Mouse (Mus musculus): ENCODE measurements at regions not wholly inside any gene's neighbourhood (a gene's known extent, or its start where the extent isn't known, plus 50 kb on each side); places are given as distances from the start of the nearest gene placed in this dataset.

DNA sequence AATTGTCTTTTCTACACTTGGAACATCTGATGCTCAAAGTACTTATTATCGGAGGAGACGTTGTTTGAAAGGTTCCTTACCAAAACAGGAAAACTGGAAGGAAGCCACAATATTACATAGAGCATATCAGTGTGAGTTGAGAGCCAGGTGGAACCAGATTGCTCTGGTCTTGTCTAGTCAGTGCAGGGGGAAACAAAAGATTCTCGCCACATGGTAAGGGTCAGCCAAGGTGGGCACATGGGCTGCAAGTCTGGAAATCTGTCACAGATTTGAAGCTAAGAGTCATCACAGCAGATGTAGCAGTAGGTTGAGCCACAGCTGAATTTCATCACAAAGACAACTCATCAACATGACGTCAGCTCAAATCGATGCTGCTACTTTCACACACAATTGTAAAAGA lies 681.8 kb downstream of the Stpg2 start:
- no peak for ATAC-seq (ENCODE audit: low TSS enrichment)

DNA sequence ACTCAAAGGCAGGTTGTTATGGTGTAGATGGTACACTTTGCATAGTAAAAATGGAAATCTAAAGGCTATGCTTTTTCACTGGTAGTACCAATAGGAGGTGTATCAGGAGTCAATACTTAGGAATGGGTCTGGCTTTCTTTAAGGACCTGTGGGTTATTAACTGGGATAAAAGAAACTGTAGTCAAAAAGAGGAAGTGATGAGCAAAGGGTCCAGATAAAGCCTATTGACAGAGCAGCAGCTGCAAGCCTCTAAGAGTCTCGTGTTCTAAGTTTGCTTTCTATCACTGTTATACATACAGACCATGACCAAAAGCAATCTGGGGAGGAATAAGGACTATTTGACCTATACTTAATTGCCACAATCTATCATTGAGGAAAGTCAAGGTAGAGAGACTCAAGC lies 683.0 kb downstream of the Stpg2 start:
- ATAC-seq (ENCODE audit: low TSS enrichment) = no peak

GRCm38 (mm10) chr3:139890186-139890585 lies 684.7 kb downstream of the Stpg2 start:
- no peak for ATAC-seq (ENCODE audit: low TSS enrichment)

DNA sequence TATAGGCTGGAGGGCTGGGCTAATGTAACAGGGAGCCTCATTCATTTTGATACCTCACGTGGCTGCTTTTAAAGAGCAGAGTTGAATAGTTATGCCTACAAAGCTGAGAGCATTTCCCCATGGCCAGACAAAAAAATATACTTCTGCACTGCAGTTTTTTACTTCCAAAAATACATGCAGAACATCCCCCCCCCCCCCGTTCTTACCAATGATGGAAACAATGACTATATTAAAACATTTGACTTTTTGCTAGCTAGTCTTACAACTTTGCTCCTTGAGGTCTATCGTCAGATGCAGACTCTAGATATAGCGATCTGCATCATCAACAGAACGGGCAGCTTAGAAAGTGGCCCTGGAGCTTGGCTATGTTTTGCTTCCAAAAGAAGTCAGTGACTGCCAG lies 692.4 kb downstream of the Stpg2 start:
- no peak for ATAC-seq (ENCODE audit: low TSS enrichment)

DNA sequence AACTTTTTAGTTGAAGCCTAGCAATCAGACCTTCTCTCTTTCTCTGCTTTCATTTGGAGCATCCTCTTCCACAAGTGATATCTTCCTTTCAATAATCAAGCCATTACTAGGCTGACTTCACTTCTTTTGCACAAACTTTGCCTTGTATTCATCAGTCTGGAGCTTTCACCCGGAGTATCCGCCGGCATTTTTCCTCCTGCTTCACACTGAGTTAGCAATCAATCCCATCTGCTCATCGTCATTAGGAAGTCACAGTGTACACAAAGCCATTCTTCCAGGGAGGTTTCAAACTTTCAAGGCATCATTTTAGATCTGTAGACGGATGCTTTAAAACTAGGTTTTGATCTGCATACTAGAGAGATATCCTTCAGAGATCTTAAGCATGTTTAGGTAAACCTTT lies 693.7 kb downstream of the Stpg2 start:
- ATAC-seq (ENCODE audit: low TSS enrichment) = no peak; the same call in 1 of the 2 replicates

DNA sequence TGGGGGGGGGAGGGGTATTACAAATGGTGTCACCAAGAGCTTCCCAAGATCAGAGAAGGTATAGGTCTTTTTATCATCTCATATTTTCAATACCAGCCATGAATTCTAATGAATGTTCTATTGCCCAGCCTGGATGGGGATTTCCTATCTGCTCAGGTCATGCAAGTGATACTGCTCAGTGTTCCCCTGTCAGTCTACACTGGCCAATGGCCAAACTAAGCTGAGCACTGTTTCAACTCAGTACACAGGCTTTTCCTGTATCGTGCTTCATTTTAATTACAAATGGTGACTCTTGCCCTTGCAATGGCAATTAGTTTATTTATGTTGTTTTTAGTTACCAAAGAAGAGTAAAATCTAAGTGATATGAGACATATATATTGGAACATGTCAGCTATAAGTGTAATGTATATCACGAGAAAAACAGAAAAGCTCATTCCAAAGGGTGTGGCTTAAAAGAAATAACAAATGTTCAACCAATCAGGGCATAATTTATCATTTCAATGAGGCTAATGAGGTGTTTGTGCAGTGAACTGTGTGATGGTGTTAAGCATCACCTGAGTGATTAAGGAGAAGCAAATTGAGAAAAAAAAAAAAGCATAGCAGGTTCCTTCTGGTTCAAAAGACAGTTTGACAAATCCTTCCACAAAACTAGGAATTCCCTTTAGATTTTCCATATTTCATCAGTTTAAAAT lies 708.3 kb downstream of the Stpg2 start:
- ATAC-seq (ENCODE audit: low TSS enrichment) = no peak

GRCm38 (mm10) chr3:139922267-139922666 lies 716.8 kb downstream of the Stpg2 start:
- no peak for ATAC-seq (ENCODE audit: low TSS enrichment)

DNA sequence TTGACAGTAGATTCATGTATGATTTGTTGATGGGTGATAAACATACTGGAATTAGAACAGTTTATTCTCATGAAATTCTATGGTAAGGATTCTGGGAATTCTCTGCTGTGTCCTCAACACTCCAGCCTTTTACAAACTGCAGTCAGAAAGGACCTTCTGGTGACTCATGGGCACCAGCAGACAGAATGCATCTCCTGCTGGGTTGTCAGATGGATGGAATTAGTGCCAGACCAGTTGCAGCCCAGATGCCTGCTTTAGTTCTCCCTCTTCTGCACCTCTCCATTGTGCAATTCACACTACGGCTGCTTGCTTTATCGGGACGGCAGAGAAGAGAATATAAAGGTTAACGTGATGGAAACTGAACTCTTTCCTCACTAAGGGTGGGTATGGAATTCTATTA lies 727.5 kb downstream of the Stpg2 start:
- ATAC-seq (ENCODE audit: low TSS enrichment) = peak; percentile 34; the same call in 1 of the 2 replicates

DNA sequence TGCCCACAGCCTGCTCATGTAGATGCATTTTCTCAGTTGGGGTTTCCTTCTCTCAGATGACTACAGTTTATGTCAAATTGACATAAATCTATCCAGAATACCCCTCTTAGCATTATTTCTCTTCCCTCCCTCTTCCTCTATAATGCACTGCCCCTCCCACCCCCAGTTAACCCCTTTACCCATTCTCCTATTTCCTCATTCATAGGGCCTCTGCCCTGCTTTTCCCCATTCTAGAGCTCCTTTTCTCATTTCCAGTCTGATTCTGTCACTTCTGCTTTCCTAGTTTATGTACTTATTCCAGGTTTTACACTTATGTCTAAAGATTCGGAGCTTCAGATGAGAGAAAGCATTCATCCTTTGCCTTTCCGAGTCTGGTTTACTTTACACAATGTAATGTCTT lies 740.7 kb downstream of the Stpg2 start:
- ATAC-seq (ENCODE audit: low TSS enrichment) = no peak

DNA sequence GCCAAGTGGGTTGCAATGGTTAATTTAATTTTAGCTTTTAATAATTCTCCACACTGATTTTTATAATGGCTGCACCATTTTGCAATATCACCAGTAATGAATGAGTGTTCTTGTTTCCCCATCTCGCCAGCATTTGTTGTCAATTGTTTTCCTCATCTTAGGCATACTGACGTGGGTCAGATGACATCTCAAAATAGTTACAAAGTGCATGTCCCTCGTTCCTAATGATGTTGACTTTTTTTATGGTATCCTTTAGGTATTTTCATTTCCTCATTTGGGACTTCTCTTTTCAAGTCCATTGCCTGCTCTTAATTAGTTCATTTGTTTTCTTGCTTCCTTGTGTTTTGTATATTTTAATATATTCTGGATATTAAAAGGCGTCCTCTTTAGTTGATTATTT lies 741.8 kb downstream of the Stpg2 start:
- no peak for ATAC-seq (ENCODE audit: low TSS enrichment)

DNA sequence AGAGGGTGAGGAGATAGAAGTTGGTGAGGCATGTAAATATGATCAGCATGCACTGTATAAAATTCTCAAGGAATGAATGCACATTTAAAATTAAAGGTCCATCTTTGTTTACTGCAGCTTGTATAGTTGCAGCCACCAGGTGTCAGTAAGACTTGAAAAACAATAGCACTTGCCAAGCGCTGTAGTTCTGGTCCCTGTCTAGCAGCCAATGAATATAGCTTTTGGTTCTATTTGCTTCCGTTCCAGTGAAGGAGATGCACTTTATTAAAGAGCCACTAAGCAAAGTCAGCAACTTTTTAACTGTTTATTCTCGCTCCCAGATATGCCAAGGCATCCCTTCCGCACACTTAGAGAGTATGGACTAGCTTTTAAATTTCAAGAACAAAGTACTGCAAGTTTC lies 743.6 kb downstream of the Stpg2 start:
- ATAC-seq (ENCODE audit: low TSS enrichment) = no peak

DNA sequence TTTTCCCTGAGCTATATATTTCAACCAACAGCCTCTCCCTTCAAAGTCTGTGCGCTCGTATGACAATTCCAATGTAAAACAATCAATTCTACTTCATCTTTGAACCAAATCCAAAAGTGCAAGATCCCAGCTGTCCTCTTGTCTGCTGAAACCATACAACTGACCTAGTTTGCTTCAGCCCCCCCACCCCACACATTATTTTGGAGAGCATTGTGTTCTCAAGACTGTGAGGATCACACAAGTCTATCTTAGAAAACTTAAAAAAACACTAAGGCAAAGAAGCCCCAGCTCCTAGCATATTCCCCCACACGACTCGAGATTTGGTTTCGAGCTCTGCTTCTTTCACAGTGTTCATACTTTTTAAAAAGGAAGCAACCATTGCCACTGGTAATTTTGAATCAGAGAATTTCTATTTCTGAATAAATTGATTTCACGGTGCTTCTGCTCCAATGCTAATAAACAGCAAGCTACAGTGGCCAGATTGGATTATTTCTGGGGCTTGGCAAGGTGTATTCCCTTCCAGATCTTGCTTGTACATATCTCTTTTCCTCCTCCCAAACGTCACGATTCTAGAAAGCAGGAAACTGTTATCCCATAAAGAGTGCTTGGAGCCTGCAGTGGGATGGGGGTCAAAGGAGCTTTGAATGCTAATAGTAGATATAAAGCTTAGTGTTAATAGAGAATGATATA lies 744.7 kb downstream of the Stpg2 start:
- peak; percentile 62; the same call in 1 of the 2 replicates for ATAC-seq (ENCODE audit: low TSS enrichment)

DNA sequence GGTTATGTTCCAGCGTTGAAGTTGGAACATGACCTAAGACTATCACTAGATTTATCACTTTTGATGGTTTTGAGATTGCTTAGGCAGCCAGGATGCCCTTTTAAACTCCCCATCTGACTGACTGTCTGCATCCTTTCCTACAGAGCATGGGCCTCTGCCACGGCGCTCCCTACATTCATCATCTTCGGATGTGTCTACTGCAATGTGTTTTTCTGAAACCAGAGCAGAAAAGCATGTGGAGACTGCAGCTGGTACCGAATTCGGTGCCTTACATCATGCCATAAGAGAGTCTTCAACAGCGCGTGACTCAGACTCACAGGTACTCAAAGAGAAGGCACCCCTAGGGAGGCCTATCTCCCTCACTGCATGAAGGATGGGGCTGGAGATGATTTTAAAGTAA lies 746.0 kb downstream of the Stpg2 start:
- no peak for ATAC-seq (ENCODE audit: low TSS enrichment)

DNA sequence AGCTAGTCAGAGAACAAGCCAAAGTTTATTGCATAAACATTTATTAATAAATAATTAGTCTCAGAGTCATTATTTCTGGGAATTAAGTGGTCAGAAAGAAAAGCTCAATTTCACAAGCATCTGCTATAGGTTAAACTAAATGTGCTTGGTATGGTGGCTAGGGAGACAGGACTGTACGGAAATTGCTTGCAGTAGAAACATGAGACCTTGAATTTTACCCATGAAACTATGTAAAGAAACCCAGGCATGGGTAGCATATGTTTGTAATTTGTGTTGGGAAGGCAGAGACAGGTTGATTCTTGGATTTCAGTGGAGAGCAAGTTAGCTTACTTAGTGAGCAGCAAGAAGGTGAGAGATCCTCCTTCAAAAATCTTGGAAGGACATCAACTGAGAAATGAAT lies 772.7 kb downstream of the Stpg2 start:
- ATAC-seq (ENCODE audit: low TSS enrichment) = no peak

DNA sequence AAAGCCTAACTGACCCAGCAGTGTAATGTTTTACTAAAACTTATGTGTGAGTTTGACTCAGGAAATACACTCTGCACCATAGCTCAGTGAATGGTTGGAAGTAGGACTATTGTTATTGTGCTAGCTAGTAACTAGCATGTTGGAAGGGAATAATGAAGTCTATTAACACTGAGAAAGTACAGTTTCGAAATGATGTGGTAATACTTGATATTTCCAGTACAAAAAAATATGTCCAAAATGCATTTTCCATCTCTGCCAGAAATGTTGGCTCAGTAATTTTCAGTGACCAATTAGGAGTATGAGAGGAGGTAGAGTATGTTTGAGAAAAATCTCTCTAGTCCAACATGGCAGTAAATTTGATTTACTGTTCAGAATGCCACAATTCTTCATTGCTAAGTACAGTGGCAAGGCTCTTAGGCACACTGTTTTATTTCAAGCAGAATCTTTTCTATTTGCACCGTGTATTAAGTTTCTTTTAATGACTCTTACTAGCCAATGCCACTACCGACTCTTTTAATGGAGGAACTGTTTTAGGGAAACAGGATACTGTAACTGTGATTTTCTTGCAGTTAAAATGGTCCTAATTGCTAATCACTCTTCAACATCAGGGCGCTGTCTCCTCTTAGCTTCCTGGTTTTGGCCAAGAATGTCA lies 780.5 kb downstream of the Stpg2 start:
- no peak for ATAC-seq (ENCODE audit: low TSS enrichment)

DNA sequence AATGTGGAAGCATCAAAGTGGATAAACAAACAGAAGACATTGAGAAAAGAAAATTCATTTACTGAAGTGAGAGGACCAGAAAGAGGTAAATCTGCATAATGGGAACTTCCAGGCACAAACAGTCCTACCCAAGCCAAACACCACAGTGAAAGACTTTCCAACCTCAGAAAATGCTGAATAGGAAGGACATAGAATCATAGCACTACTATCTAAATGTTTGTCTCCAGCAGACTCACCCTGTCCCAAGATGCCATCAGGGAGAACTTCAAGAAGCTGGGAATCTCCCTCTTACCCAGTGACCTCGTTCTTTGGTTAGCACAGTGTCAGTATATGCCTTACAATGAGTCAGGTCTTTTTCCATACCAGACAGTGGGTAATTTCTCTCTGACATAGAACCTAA lies 783.4 kb downstream of the Stpg2 start:
- ATAC-seq (ENCODE audit: low TSS enrichment) = no peak

DNA sequence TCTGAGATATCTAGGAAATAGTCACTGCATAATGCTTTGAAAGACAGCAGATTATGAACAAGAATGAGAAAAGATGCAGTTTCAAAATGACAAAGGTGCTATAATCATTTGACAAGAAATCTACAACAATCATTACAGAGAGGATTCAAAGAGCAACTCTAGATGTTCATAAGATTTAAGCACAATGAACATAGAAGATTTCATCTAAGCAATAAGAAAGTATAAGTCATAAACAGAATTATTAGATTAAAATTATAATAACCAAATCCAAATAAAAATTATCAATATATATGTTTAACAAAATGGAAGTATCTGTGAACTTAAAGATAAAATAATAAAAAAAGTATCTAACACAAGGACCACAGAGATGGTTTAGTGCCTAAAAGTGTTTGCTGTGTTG lies 783.9 kb downstream of the Stpg2 start:
- ATAC-seq (ENCODE audit: low TSS enrichment) = no peak

- no peak for ATAC-seq (ENCODE audit: low TSS enrichment)
Observed at GRCm38 (mm10) chr3:140012522-140012921, 807.0 kb downstream of the Stpg2 start.

DNA sequence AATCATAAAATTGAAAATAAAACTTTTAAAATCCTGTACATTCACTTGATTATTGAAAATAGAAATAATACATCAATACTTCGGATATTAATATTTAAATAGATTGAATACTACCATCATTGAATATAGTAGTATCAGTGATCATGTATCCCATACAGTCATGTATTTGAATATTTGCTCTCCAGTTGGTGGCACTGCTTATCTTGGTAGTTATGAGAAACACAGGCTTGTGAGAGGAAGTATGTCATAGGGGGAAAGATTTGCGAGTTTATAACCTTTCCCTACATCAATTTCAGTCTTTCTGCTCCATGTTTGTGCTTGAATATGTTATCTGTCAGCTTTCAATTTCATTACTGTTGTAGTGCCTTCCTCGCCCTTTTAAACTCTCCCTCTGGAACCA lies 828.6 kb downstream of the Stpg2 start:
- ATAC-seq (ENCODE audit: low TSS enrichment) = no peak

DNA sequence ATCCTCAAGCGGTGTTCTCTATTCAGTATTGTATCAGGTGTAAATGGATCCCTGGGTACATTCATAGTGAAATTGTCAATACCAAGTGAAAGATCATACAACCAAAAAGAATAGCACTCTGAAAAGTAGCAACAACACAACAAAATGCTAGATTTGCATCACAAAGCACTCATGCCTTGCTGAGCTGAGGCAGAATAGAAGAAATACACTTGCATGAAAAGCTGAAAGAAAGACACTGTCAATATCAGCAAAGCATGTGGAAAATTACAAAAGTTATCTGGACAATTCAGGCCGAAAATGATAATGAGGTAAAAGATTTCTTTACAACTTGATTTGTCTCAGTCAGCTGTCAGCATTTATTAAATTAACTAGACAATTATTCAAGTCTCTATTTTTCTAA lies 829.6 kb downstream of the Stpg2 start:
- ATAC-seq (ENCODE audit: low TSS enrichment) = no peak

DNA sequence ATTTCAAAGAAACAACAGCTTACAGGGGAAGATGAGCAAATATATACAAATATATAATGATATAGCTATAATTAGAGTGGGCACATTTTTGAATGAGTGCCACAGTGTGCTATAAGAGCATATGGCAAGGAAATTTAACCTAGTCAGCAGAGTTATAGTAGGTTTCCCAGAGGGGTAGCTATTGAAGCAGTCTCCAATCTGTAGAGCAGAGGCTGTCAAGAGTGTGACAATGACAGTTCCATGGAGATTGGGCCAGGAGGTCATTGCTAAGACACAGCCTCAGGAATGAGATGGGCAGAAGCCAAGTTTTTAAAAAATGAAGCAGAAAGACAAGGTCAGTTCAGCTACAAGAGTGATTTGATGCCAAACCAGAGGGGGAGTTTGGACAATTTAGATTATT lies 839.4 kb downstream of the Stpg2 start:
- ATAC-seq (ENCODE audit: low TSS enrichment) = no peak

- ATAC-seq (ENCODE audit: low TSS enrichment) = no peak
Observed at GRCm38 (mm10) chr3:140054634-140055033, 849.1 kb downstream of the Stpg2 start.

DNA sequence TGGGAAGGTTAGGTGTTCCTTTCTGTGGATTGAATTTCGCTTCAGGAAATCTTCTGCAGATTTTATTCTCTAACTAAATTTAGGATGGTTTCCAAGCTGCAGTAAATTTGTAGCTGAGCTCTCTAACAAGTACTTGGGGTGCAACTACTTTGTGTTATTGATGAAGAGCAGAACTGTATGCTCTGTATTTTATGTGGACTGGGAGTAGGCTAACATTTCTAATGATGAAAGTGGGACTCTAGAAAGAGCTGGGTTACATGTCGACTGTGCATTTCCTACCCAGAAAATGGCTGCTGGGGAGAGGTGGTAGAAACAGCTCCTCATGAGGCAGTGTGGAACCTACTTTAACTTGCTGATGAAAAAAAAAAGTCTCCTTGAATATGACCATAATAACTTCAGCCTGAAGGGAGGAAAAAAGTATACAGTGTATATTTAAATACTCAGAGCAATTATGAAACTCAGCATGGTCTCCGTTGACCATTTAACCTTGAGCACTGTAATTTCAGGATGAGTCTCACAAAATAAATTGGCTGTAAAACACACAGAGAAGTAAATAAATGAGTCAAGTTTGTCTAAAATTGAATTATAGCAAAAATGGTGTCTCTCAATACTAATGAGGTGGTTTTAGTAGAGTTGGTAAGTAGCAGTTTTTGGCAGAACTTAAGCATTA lies 852.6 kb downstream of the Stpg2 start:
- ATAC-seq (ENCODE audit: low TSS enrichment) = no peak

Data from frontal cortex, adult (tissue).